Mouse (Mus musculus): ENCODE data around the gene Rbp4. TPM values are rescaled to one million over a fixed set of nuclear protein-coding genes. Genes with fewer than 3 reads are reported as not detected.

The Rbp4 gene
- polyA plus RNA-seq (2015; fragmentation: Nextera tagmentation; extraction: Ambion mirVana), result 3.6 and 10.5 TPM in 2 replicates

GRCm38 (mm10) chr19:38125219-38125610 lies at the start of gene Rbp4:
Gene Rbp4 (minus strand): TSS chr19:38125281.
- ATAC-seq (replicated peaks), result no peak
- Histone ChIP-seq H3K9ac (peak within 1 kb of the TSS; percentile 42), H3K4me3 (peak within 1 kb of the TSS; percentile 51), H3K9me3 (no peaks in the 10 kb centered on the region), H3K4me2 (peak within 1 kb of the TSS; percentile 80), H3K27ac (no peak within 1 kb of the TSS), H3K36me3 (replicated peaks) (no peaks in the 10 kb centered on the region), H3K27me3 (replicated peaks) (peaks cover 16% of the 10 kb centered on the region), H3K4me1 (no peaks in the 10 kb centered on the region)
- WGBS, result 70% methylated on average over 6 of the region's 6 CpGs

GRCm38 (mm10) chr19:38164633-38165032 lies 39.6 kb upstream of the Rbp4 start:
- Histone ChIP-seq H3K4me2 (no peak overlapping the region), H3K9me3 (no peaks in the 10 kb centered on the region), H3K9ac (no peak overlapping the region), H3K4me1 (no peaks in the 10 kb centered on the region), H3K27ac (no peak overlapping the region), H3K4me3 (no peak overlapping the region), H3K36me3 (replicated peaks) (no peaks in the 10 kb centered on the region), H3K27me3 (replicated peaks) (no peaks in the 10 kb centered on the region)
- no peak for ATAC-seq (replicated peaks)
- WGBS, result 65% methylated on average over 2 of the region's 2 CpGs

DNA sequence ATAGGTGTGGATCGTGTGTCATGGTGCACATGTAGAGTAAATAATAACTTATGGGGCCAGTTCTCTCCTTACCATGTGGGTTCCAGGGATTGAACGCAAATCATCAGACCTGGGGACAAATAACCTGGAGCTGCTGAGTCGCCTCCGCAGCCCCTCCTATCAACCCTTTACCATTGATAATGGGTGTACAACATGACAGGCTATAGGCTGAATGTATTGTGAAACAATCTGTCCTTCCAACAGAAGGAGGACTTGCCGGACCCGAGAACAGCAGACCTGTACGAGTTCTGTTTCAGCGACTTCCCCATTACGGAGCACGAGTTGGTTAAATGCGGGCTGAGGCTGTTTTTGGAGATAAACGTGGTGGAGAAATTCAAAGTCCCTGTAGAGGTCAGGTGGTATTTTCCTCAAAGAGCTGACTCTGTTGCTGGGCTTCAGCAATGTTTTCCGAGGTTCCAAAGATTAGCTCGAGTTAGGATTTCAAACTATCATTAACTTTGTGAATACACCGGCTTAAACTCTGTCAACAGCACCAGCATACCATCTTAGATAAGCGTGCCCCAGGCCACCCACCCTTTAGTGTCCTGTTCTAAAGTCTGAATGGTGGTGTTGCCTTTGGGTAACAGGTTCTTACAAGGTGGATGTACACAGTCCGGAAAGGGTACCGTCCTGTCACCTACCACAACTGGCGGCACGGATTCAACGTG lies 36.7 kb upstream of the Rbp4 start:
- WGBS, result 94% methylated on average over 21 of the region's 21 CpGs

GRCm38 (mm10) chr19:38156243-38156642 lies 31.2 kb upstream of the Rbp4 start:
- Histone ChIP-seq H3K36me3 (replicated peaks) (no peaks in the 10 kb centered on the region), H3K27me3 (replicated peaks) (no peaks in the 10 kb centered on the region), H3K4me2 (no peak overlapping the region), H3K9ac (no peak overlapping the region), H3K4me3 (no peak overlapping the region), H3K9me3 (no peaks in the 10 kb centered on the region), H3K4me1 (no peaks in the 10 kb centered on the region), H3K27ac (no peak overlapping the region)
- WGBS, result 98% methylated on average over 1 of the region's 1 CpGs
- ATAC-seq (replicated peaks), result no peak

More for the DNA sequence above, 36.7 kb upstream of the Rbp4 start:
- Histone ChIP-seq H3K9ac (no peak overlapping the region), H3K27me3 (replicated peaks) (no peaks in the 10 kb centered on the region), H3K36me3 (replicated peaks) (no peaks in the 10 kb centered on the region), H3K4me3 (no peak overlapping the region), H3K27ac (no peak overlapping the region), H3K4me2 (no peak overlapping the region), H3K4me1 (no peaks in the 10 kb centered on the region), H3K9me3 (no peaks in the 10 kb centered on the region)
- ATAC-seq (replicated peaks), result no peak

DNA sequence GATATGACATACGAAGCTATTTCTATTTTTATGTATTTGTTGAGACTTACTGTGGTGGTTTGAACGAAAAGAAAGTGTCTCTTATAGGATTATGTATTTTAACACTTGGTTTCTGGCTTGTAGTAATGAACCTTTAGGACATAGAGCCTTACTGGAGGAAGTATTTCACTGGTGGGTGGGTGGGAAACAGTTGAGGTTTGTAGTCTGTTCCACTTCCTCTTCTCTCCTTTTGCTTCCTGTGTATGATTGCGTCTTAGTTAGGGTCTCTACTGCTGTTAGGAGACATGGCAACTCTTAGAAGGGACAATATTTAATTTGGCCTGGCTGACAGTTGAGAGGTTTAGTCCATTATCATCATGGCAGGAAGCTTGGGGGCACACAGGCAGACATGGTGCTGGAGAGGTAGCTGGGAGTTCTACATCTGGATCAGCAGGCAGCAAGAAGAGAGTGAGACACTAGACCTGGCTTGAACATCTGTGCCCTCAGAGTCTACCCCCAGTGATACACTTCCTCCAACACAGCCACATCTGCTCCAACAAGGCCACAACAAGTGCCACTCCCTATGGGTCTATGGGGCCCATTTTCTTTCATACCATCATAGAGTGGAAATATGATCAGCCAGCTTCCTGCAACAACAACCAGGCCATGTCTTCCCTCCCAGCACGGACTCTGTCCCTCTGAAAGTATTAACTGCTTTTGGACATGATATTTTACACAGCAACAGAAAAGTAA lies 18.6 kb upstream of the Rbp4 start:
- Histone ChIP-seq H3K9me3 (no peaks in the 10 kb centered on the region), H3K4me3 (no peak overlapping the region), H3K4me1 (no peaks in the 10 kb centered on the region), H3K27ac (no peak overlapping the region), H3K27me3 (replicated peaks) (no peaks in the 10 kb centered on the region), H3K9ac (no peak overlapping the region), H3K4me2 (no peak overlapping the region), H3K36me3 (replicated peaks) (no peaks in the 10 kb centered on the region)
- 78% methylated on average over 4 of the region's 4 CpGs for whole genome bisulfite sequencing
- no peak for ATAC-seq (replicated peaks)

GRCm38 (mm10) chr19:38134806-38135205 lies 9.7 kb upstream of the Rbp4 start:
- H3K27me3 ChIP-seq (replicated peaks), result no peaks in the 10 kb centered on the region

DNA sequence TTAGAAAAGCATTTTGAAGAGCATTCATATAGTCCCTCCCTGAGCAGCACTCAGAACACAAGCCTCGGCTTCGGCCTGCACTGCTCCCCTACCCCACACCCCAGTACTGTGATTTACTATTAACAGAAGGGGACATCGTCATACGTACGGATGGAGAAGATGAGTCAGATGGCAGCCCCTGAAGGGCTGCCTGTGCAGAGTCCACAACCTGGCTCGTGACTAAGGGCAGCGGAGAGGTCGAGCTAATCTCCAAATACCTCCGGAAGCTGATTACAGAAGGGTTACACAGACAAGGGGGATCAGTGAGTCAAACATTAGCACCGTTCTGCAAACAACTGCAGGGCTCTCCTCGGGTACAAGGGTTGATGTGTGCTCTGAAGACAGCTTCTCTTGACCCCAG lies 8.9 kb upstream of the Rbp4 start:
- no peak overlapping the region for H3K4me2 ChIP-seq
- H3K4me3 ChIP-seq, result no peak overlapping the region
- no peaks in the 10 kb centered on the region for H3K27me3 ChIP-seq (replicated peaks)
- no peak overlapping the region for H3K9ac ChIP-seq
- no peaks in the 10 kb centered on the region for H3K9me3 ChIP-seq
- 64% methylated on average over 11 of the region's 11 CpGs for WGBS
- H3K36me3 ChIP-seq (replicated peaks), result no peaks in the 10 kb centered on the region
- no peak overlapping the region for H3K27ac ChIP-seq
- ATAC-seq (replicated peaks), result no peak
- H3K4me1 ChIP-seq, result no peaks in the 10 kb centered on the region

More at GRCm38 (mm10) chr19:38134806-38135205, 9.7 kb upstream of the Rbp4 start:
- no peak overlapping the region for H3K9ac ChIP-seq
- no peaks in the 10 kb centered on the region for H3K4me1 ChIP-seq
- no peaks in the 10 kb centered on the region for H3K9me3 ChIP-seq
- 92% methylated on average over 6 of the region's 6 CpGs for WGBS
- H3K4me2 ChIP-seq, result no peak overlapping the region
- no peaks in the 10 kb centered on the region for H3K36me3 ChIP-seq (replicated peaks)
- ATAC-seq (replicated peaks), result no peak
- H3K4me3 ChIP-seq, result no peak overlapping the region
- no peak overlapping the region for H3K27ac ChIP-seq

- no peaks in the 10 kb centered on the region for H3K9me3 ChIP-seq
- no peak within 1 kb of the TSS for H3K27ac ChIP-seq
- 68% methylated on average over 6 of the region's 6 CpGs for WGBS
- no peak within 1 kb of the TSS for H3K4me2 ChIP-seq
- H3K4me1 ChIP-seq, result no peaks in the 10 kb centered on the region
- no peak for ATAC-seq (replicated peaks)
- no peak within 1 kb of the TSS for H3K9ac ChIP-seq
- H3K4me3 ChIP-seq, result no peak within 1 kb of the TSS
- no peaks in the 10 kb centered on the region for H3K36me3 ChIP-seq (replicated peaks)
- no peaks in the 10 kb centered on the region for H3K27me3 ChIP-seq (replicated peaks)
These were observed 7.4 kb upstream of the Rbp4 start, which contains the start of gene Pde6c for GRCm38 (mm10) chr19:38132481-38132880. Gene Pde6c (plus strand): TSS chr19:38132781.

- Histone ChIP-seq H3K9ac (no peak overlapping the region), H3K27ac (no peak overlapping the region), H3K27me3 (replicated peaks) (peaks cover 16% of the 10 kb centered on the region), H3K9me3 (no peaks in the 10 kb centered on the region), H3K4me3 (no peak overlapping the region), H3K36me3 (replicated peaks) (no peaks in the 10 kb centered on the region), H3K4me1 (no peaks in the 10 kb centered on the region), H3K4me2 (no peak overlapping the region)
- 76% methylated on average over 8 of the region's 8 CpGs for WGBS
- no peak for ATAC-seq (replicated peaks)
These were observed 1.6 kb upstream of the Rbp4 start for GRCm38 (mm10) chr19:38126656-38127055.

DNA sequence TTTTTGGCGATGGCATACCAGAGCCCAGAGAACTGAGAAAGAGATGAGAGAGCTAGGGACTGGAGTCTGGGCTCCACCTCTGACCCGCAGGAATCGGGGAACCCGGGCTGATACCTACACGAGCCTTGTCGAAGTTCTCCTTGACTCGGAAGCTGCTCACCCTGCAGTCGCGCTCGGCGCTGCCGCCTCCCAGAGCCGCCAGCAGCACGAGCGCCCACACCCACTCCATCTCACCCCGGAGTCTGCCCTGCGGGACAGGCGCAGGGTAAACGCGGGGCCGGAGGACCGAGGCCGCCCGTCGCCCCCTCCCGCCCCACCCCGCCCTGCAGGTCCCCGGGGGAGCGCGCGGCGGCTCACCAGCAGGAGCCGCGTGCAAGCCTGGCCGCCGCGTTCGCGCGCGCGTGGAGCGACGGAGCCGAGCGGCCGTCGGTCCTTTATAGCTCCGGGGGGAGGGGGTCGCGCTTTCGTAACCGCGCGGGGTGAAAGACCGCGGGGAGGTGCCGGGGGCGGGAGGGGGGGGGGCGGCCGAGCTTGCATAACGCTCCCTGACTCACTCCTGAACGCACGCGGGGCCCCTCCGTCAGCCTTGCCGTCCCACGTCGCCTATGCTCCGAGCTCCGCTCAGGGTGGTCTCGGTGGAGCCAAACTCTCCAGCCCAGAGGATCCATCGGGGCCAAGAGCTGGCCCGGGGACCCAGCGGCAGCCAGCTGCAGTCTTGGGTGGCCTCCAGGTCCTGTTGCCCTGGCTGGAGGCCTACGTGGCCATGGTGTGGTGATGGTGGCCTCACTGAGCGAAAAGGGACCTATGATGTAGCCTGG lies 471 bp downstream of the Rbp4 start:
- peak overlapping the region; percentile 42 for H3K9ac ChIP-seq
- peaks cover 16% of the 10 kb centered on the region for H3K27me3 ChIP-seq (replicated peaks)
- H3K4me3 ChIP-seq, result peak overlapping the region; percentile 51
- H3K9me3 ChIP-seq, result no peaks in the 10 kb centered on the region
- no peaks in the 10 kb centered on the region for H3K36me3 ChIP-seq (replicated peaks)
- no peaks in the 10 kb centered on the region for H3K4me1 ChIP-seq
- H3K4me2 ChIP-seq, result peak overlapping the region; percentile 80
- no peak overlapping the region for H3K27ac ChIP-seq
- WGBS, result 1% methylated on average over 63 of the region's 77 CpGs
- peak; percentile 85 for ATAC-seq (replicated peaks)

DNA sequence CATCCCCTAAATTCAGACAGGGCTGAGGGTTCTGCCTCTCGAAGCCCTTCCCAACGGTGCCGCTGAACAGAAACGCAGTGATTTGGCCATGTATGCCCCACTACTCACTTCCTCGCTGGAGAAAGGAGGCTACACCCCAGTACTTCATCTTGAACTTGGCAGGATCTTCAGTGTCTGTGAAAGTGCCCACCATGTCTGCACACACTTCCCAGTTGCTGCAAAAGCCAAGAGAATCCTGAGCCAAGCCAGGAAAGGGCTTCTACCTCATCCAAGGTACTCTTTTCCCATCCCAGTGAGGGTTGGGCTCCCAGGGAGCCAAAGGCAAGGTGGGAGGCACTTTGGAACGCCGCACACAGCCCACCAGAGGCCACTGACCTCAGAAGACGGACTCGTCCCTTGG lies 1.2 kb downstream of the Rbp4 start:
- Histone ChIP-seq H3K27me3 (replicated peaks) (peaks cover 16% of the 10 kb centered on the region), H3K4me2 (peak overlapping the region; percentile 80), H3K4me3 (peak overlapping the region; percentile 51), H3K4me1 (no peaks in the 10 kb centered on the region), H3K9ac (no peak overlapping the region), H3K27ac (no peak overlapping the region), H3K9me3 (no peaks in the 10 kb centered on the region), H3K36me3 (replicated peaks) (no peaks in the 10 kb centered on the region)
- 28% methylated on average over 9 of the region's 9 CpGs for WGBS
- peak; percentile 29; the same call in 1 of the 2 replicates for ATAC-seq (replicated peaks)

DNA sequence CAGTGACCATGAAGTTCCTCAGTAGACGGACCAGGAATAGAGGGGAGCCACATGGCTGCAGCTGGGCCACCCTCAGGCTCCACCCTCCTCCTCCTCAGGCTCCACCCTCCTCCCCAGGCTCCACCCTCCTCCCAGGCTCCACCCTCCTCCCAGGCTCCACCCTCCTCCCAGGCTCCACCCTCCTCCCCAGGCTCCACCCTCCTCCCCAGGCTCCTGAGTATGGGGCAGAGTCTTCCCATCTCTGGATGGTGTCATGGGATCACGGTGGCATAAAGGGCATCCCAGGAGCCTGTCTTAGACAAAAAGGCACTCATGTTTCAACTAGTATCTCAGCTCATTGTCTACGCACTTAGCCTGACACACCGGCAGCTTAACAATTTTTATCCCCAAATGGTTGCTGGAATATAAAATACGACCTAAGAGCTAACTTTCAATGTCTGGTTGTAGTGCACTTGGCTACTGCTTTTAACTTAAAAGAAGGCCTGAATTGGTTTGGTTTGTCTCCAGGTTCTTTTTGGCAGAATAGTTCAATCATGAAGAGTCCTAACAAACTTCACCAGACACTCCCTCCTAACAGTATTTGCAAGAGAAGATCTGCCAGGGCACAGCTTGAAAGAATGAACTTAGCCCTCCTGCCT lies 4.8 kb downstream of the Rbp4 start:
- no peak for ATAC-seq (replicated peaks)
- 86% methylated on average over 5 of the region's 5 CpGs for WGBS
- no peaks in the 10 kb centered on the region for H3K4me1 ChIP-seq
- H3K27ac ChIP-seq, result no peak overlapping the region
- no peaks in the 10 kb centered on the region for H3K36me3 ChIP-seq (replicated peaks)
- no peaks in the 10 kb centered on the region for H3K9me3 ChIP-seq
- no peak overlapping the region for H3K4me3 ChIP-seq
- no peak overlapping the region for H3K4me2 ChIP-seq
- peaks cover 16% of the 10 kb centered on the region for H3K27me3 ChIP-seq (replicated peaks)
- H3K9ac ChIP-seq, result no peak overlapping the region

Data from midbrain, embryonic 15.5 days (tissue).